Mouse (Mus musculus) right cerebral cortex, postnatal 25 days (tissue): Measurements from ENCODE around the gene Lsm14b.

Source experiments
- DNase-seq: peaks from one replicate; pipeline ENCODE4 v3.0.0; 2022

The Lsm14b gene

DNA sequence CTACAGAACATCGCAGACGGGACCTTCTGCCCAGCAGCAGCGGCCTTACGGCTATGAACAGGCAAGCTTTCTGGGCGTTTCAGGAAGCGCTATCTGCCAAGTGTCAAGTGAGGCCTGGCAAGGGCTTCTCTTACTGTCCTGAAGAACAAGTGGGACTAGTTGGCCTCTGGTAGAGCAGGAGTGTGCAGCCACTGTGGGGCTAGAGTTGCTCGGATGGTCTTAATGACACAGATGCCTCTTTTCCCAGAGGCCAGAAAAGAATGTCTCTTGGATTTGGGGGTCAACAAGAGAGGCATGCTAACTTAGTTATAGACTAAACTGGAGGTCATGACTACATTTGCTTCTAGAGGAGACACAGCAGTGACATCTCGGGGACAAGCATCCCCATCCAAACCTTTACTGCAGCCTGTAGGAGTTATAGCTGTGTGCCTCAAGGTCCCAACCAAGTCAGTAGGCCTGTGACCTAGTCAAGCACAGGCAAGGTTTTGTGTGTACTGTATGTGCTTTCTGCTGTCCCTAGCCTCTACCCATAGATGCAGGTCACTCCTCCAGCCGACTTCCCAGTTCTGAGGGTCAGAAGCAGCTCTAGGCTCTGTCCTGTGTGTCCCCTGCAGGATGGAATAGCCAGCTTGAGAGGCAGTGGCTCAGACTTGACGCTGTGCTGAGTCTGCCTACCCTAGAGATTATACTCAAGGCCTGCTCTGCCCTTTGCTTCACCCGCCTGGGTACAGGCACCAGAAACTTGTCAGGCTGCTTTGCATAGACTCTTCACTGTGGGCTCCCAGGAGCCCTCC lies 38.7 kb downstream of the Lsm14b start:
- no peak for DNase-seq

DNA sequence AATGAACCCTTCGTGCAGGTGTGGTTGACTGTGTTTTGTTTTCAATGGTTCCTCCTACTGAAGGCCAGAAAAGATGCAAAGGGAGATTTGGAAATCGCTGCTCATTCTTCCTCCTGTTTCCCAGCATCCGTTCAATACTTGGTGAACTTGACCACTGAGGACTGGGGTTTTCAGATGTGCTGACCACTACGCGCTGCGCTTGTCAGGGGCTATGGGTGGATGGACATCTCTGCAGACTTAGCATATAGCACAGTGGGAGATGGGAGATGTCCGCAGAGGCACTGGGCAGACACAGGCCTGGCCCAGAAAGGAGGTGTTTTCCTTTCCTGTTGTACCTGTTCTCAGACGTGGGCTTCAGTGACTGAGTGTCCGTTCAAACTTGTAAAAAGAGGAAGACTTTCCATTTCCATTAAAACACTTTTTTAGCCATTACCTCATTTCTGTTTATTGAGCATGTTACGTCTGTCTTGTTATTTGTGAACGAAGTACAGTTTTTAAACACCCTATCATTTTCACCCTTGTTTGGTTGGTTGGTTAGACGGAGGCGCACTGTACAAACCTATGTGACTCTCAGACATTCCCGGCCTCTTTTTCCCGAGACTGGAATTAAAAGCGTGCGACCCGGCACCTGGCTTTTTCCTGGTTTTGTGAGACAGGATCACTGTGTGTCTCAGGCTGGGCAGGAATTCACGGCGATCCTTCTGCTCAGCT lies 45.1 kb downstream of the Lsm14b start:
- no peak for DNase-seq

GRCm38 (mm10) chr2:180070481-180071453 lies 46.0 kb downstream of the Lsm14b start, which contains the start of gene Mtg2:
Mtg2 (plus strand) TSS chr2:180070588.
- peak; percentile 98 for DNase-seq

GRCm38 (mm10) chr2:180071671-180072070 lies 46.9 kb downstream of the Lsm14b start:
- no peak for DNase-seq

GRCm38 (mm10) chr2:180072886-180073285 lies 48.1 kb downstream of the Lsm14b start:
- DNase-seq, result no peak

DNA sequence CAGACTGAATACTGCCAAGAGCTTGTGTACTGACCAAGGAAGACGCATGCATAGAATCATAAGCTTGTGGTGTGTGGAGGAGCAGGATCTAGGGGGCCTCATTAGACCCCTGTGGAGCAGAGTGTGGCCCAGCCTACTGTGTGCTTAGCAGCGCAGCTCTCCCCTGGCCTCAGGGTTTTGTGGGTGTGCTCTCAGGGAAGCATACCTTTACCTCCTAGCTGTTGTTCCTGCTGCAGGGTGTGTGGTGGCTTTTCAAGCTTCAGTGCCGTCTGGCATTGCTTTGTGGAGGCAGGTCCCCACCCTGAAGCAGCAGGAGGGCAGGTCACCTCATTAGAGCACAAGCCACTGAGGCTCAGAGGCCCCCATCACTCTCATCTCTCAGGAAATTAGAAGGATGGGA lies 52.8 kb downstream of the Lsm14b start:
- DNase-seq, result no peak

GRCm38 (mm10) chr2:180080680-180081079 lies 55.9 kb downstream of the Lsm14b start:
- no peak for DNase-seq

GRCm38 (mm10) chr2:180083063-180083462 lies 58.3 kb downstream of the Lsm14b start:
- DNase-seq, result no peak

DNA sequence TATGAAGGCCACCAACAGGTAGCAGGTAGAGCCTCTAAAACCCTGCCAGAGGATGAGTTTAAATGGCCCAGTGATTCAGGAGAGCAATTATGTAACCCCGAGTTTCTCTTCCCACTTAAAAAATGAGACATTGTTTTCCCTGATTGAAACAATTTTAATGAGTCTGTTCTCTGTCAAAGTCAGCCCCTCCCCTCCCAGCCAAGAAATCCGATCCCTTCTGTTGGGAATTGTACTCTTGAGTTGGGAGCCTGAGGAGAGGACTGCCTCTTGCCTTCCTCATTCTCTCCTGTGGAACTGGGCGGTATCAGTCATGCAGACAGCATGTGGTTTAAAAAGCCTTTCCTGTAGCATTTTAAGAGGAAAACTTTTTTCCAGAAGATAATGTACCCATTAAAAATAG lies 59.8 kb downstream of the Lsm14b start:
- no peak for DNase-seq
